Mouse (Mus musculus): ENCODE measurements at regions not wholly inside any gene's neighbourhood (a gene's known extent, or its start where the extent isn't known, plus 50 kb on each side); places are given as distances from the start of the nearest gene placed in this dataset.

- TF ChIP-seq EP300 (IDR thresholded peaks at IDR 0.05; ENCODE audit: insufficient read depth, low read depth, low read length) (no peak), CTCF (IDR thresholded peaks at IDR 0.05; ENCODE audit: low read depth, low read length) (no peak), POLR2A (IDR thresholded peaks at IDR 0.05; ENCODE audit: insufficient read depth, low read length) (no peak)
- Histone ChIP-seq H3K4me1 (ENCODE audit: control insufficient read depth, insufficient read depth, low read length) (no peaks in the 10 kb centered on the region), H3K27ac (ENCODE audit: insufficient read depth, low read length) (no peak overlapping the region), H3K36me3 (ENCODE audit: control insufficient read depth, insufficient read depth, low read length, poor library complexity, severe bottlenecking) (no peaks in the 10 kb centered on the region), H3K4me3 (ENCODE audit: low read depth, low read length) (no peak overlapping the region), H3K9me3 (replicated peaks; ENCODE audit: control insufficient read depth, insufficient read depth, low read length, poor library complexity, severe bottlenecking) (no peaks in the 10 kb centered on the region), H3K27me3 (ENCODE audit: control insufficient read depth, insufficient read depth, low read length, poor library complexity, severe bottlenecking) (no peaks in the 10 kb centered on the region), H3K9ac (ENCODE audit: low read depth, poor library complexity, severe bottlenecking) (no peak overlapping the region)
Observed at GRCm38 (mm10) chr15:93787361-93787760, 191.7 kb upstream of the Prickle1 start.

GRCm38 (mm10) chr15:93785846-93786412 is 190.2 kb upstream of the Prickle1 start:
- H3K4me1 ChIP-seq (ENCODE audit: control insufficient read depth, insufficient read depth, low read length): no peaks in the 10 kb centered on the region
- no peaks in the 10 kb centered on the region for H3K9me3 ChIP-seq (replicated peaks; ENCODE audit: control insufficient read depth, insufficient read depth, low read length, poor library complexity, severe bottlenecking)
- H3K27ac ChIP-seq (ENCODE audit: insufficient read depth, low read length): no peak overlapping the region
- H3K4me3 ChIP-seq (ENCODE audit: low read depth, low read length): no peak overlapping the region
- no peaks in the 10 kb centered on the region for H3K36me3 ChIP-seq (ENCODE audit: control insufficient read depth, insufficient read depth, low read length, poor library complexity, severe bottlenecking)
- no peak overlapping the region for H3K9ac ChIP-seq (ENCODE audit: low read depth, poor library complexity, severe bottlenecking)
- no peak for TF ChIP-seq POLR2A (IDR thresholded peaks at IDR 0.05; ENCODE audit: insufficient read depth, low read length)
- TF ChIP-seq CTCF (IDR thresholded peaks at IDR 0.05; ENCODE audit: low read depth, low read length): no peak
- TF ChIP-seq EP300 (IDR thresholded peaks at IDR 0.05; ENCODE audit: insufficient read depth, low read depth, low read length): no peak
- H3K27me3 ChIP-seq (ENCODE audit: control insufficient read depth, insufficient read depth, low read length, poor library complexity, severe bottlenecking): no peaks in the 10 kb centered on the region

- Histone ChIP-seq H3K9ac (ENCODE audit: low read depth, poor library complexity, severe bottlenecking) (no peak overlapping the region), H3K4me3 (ENCODE audit: low read depth, low read length) (no peak overlapping the region), H3K27ac (ENCODE audit: insufficient read depth, low read length) (no peak overlapping the region), H3K36me3 (ENCODE audit: control insufficient read depth, insufficient read depth, low read length, poor library complexity, severe bottlenecking) (no peaks in the 10 kb centered on the region), H3K4me1 (ENCODE audit: control insufficient read depth, insufficient read depth, low read length) (no peaks in the 10 kb centered on the region), H3K27me3 (ENCODE audit: control insufficient read depth, insufficient read depth, low read length, poor library complexity, severe bottlenecking) (no peaks in the 10 kb centered on the region), H3K9me3 (replicated peaks; ENCODE audit: control insufficient read depth, insufficient read depth, low read length, poor library complexity, severe bottlenecking) (no peaks in the 10 kb centered on the region)
- TF ChIP-seq POLR2A (IDR thresholded peaks at IDR 0.05; ENCODE audit: insufficient read depth, low read length) (no peak), CTCF (IDR thresholded peaks at IDR 0.05; ENCODE audit: low read depth, low read length) (no peak), EP300 (IDR thresholded peaks at IDR 0.05; ENCODE audit: insufficient read depth, low read depth, low read length) (no peak)
Observed at GRCm38 (mm10) chr15:93783736-93784135, 188.0 kb upstream of the Prickle1 start.

GRCm38 (mm10) chr15:93775199-93775745 is 179.6 kb upstream of the Prickle1 start:
- Histone ChIP-seq H3K4me3 (ENCODE audit: low read depth, low read length) (no peak overlapping the region), H3K27me3 (ENCODE audit: control insufficient read depth, insufficient read depth, low read length, poor library complexity, severe bottlenecking) (no peaks in the 10 kb centered on the region), H3K4me1 (ENCODE audit: control insufficient read depth, insufficient read depth, low read length) (no peaks in the 10 kb centered on the region), H3K27ac (ENCODE audit: insufficient read depth, low read length) (no peak overlapping the region), H3K9ac (ENCODE audit: low read depth, poor library complexity, severe bottlenecking) (no peak overlapping the region), H3K9me3 (replicated peaks; ENCODE audit: control insufficient read depth, insufficient read depth, low read length, poor library complexity, severe bottlenecking) (no peaks in the 10 kb centered on the region), H3K36me3 (ENCODE audit: control insufficient read depth, insufficient read depth, low read length, poor library complexity, severe bottlenecking) (no peaks in the 10 kb centered on the region)
- TF ChIP-seq CTCF (IDR thresholded peaks at IDR 0.05; ENCODE audit: low read depth, low read length) (no peak), EP300 (IDR thresholded peaks at IDR 0.05; ENCODE audit: insufficient read depth, low read depth, low read length) (no peak), POLR2A (IDR thresholded peaks at IDR 0.05; ENCODE audit: insufficient read depth, low read length) (no peak)

- Histone ChIP-seq H3K4me1 (ENCODE audit: control insufficient read depth, insufficient read depth, low read length) (no peaks in the 10 kb centered on the region), H3K4me3 (ENCODE audit: low read depth, low read length) (no peak overlapping the region), H3K9ac (ENCODE audit: low read depth, poor library complexity, severe bottlenecking) (no peak overlapping the region), H3K27me3 (ENCODE audit: control insufficient read depth, insufficient read depth, low read length, poor library complexity, severe bottlenecking) (no peaks in the 10 kb centered on the region), H3K27ac (ENCODE audit: insufficient read depth, low read length) (no peak overlapping the region), H3K36me3 (ENCODE audit: control insufficient read depth, insufficient read depth, low read length, poor library complexity, severe bottlenecking) (no peaks in the 10 kb centered on the region), H3K9me3 (replicated peaks; ENCODE audit: control insufficient read depth, insufficient read depth, low read length, poor library complexity, severe bottlenecking) (no peaks in the 10 kb centered on the region)
- TF ChIP-seq EP300 (IDR thresholded peaks at IDR 0.05; ENCODE audit: insufficient read depth, low read depth, low read length) (no peak), POLR2A (IDR thresholded peaks at IDR 0.05; ENCODE audit: insufficient read depth, low read length) (no peak), CTCF (IDR thresholded peaks at IDR 0.05; ENCODE audit: low read depth, low read length) (no peak)
Observed at GRCm38 (mm10) chr15:93774340-93774739, 178.6 kb upstream of the Prickle1 start.

GRCm38 (mm10) chr15:93766981-93767380 is 171.3 kb upstream of the Prickle1 start:
- Histone ChIP-seq H3K4me1 (ENCODE audit: control insufficient read depth, insufficient read depth, low read length) (no peaks in the 10 kb centered on the region), H3K9me3 (replicated peaks; ENCODE audit: control insufficient read depth, insufficient read depth, low read length, poor library complexity, severe bottlenecking) (no peaks in the 10 kb centered on the region), H3K9ac (ENCODE audit: low read depth, poor library complexity, severe bottlenecking) (no peak overlapping the region)

More at GRCm38 (mm10) chr15:93766981-93767380, 171.3 kb upstream of the Prickle1 start:
- TF ChIP-seq EP300 (IDR thresholded peaks at IDR 0.05; ENCODE audit: insufficient read depth, low read depth, low read length) (no peak), POLR2A (IDR thresholded peaks at IDR 0.05; ENCODE audit: insufficient read depth, low read length) (no peak), CTCF (IDR thresholded peaks at IDR 0.05; ENCODE audit: low read depth, low read length) (no peak)
- Histone ChIP-seq H3K27ac (ENCODE audit: insufficient read depth, low read length) (no peak overlapping the region), H3K36me3 (ENCODE audit: control insufficient read depth, insufficient read depth, low read length, poor library complexity, severe bottlenecking) (no peaks in the 10 kb centered on the region), H3K4me3 (ENCODE audit: low read depth, low read length) (no peak overlapping the region), H3K27me3 (ENCODE audit: control insufficient read depth, insufficient read depth, low read length, poor library complexity, severe bottlenecking) (no peaks in the 10 kb centered on the region)
